Mouse (Mus musculus) limb, embryonic 10.5 days (tissue): ENCODE data around the gene Rhod. TPM values are rescaled to one million over a fixed set of nuclear protein-coding genes. Genes with fewer than 3 reads are reported as not detected.
A peak's percentile ranks its signal among the peaks of the same experiment; 100 is the strongest.

Experiments
- DNase-seq: peaks from one replicate; pipeline ENCODE4 v3.0.0-alpha.2; 2017; ENCODE audit warnings: low spot score
- H3K27ac ChIP-seq: fragments of 300-500 bp; sonication (generic); 2 replicates; pipeline ENCODE4 v1.5.1; 2016; ENCODE audit warnings: mild to moderate bottlenecking
- H3K27me3 ChIP-seq: fragments of 300-500 bp; sonication (generic); 2 replicates; pipeline ENCODE4 v1.6.1; 2016; ENCODE audit warnings: low read depth, mild to moderate bottlenecking; ENCODE audit not compliant: poor library complexity, severe bottlenecking
- H3K36me3 ChIP-seq: fragments of 300-500 bp; sonication (generic); 2 replicates; pipeline ENCODE4 v1.6.1; 2016; ENCODE audit warnings: mild to moderate bottlenecking, moderate library complexity
- H3K4me1 ChIP-seq: fragments of 300-500 bp; sonication (generic); 2 replicates; pipeline ENCODE4 v1.6.1; 2016
- H3K4me3 ChIP-seq: fragments of 300-500 bp; sonication (generic); 2 replicates; pipeline ENCODE4 v1.5.1; 2016; ENCODE audit warnings: mild to moderate bottlenecking, moderate library complexity
- H3K9me3 ChIP-seq: fragments of 300-500 bp; sonication (generic); replicated peaks from 2 replicates; pipeline ENCODE4 v1.6.1; 2016; ENCODE audit warnings: mild to moderate bottlenecking
- WGBS: fragments of 180-500 bp; shearing (Covaris S2); methylation state at CpG from one replicate; pipeline ENCODE4 v1.1.7; 2016; 5-methylcytosine and 5-hydroxymethylcytosine counted together
- polyA plus RNA-seq: library from polyadenylated mRNA; unstranded; fragments of >200 nt; fragmentation: Nextera tagmentation; extraction: Ambion mirVana; gene quantifications from 2 replicates; pipeline ENCODE4 v1.2.1, GENCODE M21; 2016

The Rhod gene
- polyA plus RNA-seq, 1 experiment from 2014 or later: 32.9 TPM

- WGBS: 8% methylated on average over 3 of the region's 3 CpGs
- H3K36me3 ChIP-seq: no peaks in the 10 kb centered on the region
- no peak overlapping the region for H3K27ac ChIP-seq
- no peak overlapping the region for H3K4me3 ChIP-seq
- H3K4me1 ChIP-seq: peaks cover 45% of the 10 kb centered on the region
- H3K9me3 ChIP-seq: no peaks in the 10 kb centered on the region
- DNase-seq: peak; percentile 81
- 0 out of 2 replicates have a peak, but pooled peaks cover 3% of the 10 kb centered on the region for H3K27me3 ChIP-seq
Observed at GRCm38 (mm10) chr19:4442408-4442807, 3.2 kb upstream of the Rhod start.

GRCm38 (mm10) chr19:4441621-4442161 lies 2.5 kb upstream of the Rhod start:
- WGBS: 39% methylated on average over 10 of the region's 10 CpGs
- Histone ChIP-seq H3K27me3 (0 out of 2 replicates have a peak, but pooled peaks cover 3% of the 10 kb centered on the region), H3K36me3 (peaks cover under 1% of the 10 kb centered on the region; the same call in 1 of the 2 replicates), H3K27ac (peak overlapping the region; percentile 53), H3K4me1 (peaks cover 45% of the 10 kb centered on the region), H3K4me3 (no peak overlapping the region), H3K9me3 (no peaks in the 10 kb centered on the region)
- peak; percentile 42 for DNase-seq

DNA sequence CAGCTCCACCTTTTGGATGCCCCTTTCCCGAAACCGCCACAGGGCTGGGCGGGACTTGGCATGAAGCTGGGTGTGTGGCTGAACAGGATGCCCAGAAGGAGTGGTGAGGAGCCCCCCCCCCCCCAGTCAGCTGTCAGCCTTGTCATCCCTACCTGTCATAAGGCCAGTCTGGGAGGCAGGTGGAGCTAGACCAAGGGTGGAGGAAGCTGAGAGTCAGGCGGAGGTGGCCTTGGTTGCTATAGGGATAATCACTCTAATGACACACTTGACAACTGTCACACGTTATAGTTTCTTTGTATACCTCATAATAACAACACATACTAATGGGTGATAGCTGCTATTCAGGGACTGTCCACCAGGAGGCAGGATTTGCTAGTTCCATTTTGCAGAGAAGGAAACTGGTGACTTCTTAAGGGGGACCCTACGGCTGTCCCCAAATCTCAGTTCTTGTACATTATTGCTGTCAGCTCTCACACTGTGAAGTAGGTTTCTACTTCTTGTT lies 1.9 kb upstream of the Rhod start:
- Histone ChIP-seq H3K9me3 (no peaks in the 10 kb centered on the region), H3K27me3 (0 out of 2 replicates have a peak, but pooled peaks cover 3% of the 10 kb centered on the region), H3K4me3 (no peak overlapping the region), H3K27ac (peak overlapping the region; percentile 53), H3K4me1 (peaks cover 45% of the 10 kb centered on the region), H3K36me3 (peaks cover 5% of the 10 kb centered on the region; the same call in 1 of the 2 replicates)
- peak; percentile 63 for DNase-seq
- WGBS: 29% methylated on average over 6 of the region's 6 CpGs

DNA sequence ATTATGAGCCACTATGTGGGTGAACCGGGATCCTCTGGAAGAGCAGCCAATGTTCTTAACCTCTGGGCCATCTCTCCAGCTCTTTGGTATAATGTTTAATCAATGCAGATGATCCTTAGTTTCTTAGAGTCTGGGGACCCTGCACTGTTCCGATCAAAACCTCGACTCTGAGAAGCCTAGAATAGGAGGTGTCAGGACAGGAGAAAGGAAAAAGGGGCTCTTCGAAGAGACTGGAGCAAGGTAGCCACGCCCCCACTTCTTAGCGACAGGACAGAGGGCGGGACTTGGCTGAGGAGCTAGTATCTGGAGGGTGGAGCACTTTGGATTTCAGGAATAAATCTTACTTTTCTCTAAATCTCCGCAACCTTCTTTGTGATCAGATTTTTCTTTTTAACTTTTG lies 990 bp upstream of the Rhod start:
- peak overlapping the region; percentile 69 for H3K4me3 ChIP-seq
- no peak for DNase-seq
- peaks cover 15% of the 10 kb centered on the region for H3K36me3 ChIP-seq
- H3K9me3 ChIP-seq: no peaks in the 10 kb centered on the region
- H3K27me3 ChIP-seq: 0 out of 2 replicates have a peak, but pooled peaks cover 3% of the 10 kb centered on the region
- no peak overlapping the region for H3K27ac ChIP-seq
- WGBS: 12% methylated on average over 8 of the region's 8 CpGs
- H3K4me1 ChIP-seq: peaks cover 45% of the 10 kb centered on the region

- Histone ChIP-seq H3K4me1 (peaks cover 45% of the 10 kb centered on the region), H3K36me3 (peaks cover 17% of the 10 kb centered on the region), H3K4me3 (peak overlapping the region; percentile 69), H3K9me3 (no peaks in the 10 kb centered on the region), H3K27ac (peak overlapping the region; percentile 85), H3K27me3 (0 out of 2 replicates have a peak, but pooled peaks cover 3% of the 10 kb centered on the region)
- peak; percentile 38 for DNase-seq
- WGBS: 7% methylated on average over 8 of the region's 8 CpGs
Observed at GRCm38 (mm10) chr19:4438791-4439160, 456 bp downstream of the Rhod start.

DNA sequence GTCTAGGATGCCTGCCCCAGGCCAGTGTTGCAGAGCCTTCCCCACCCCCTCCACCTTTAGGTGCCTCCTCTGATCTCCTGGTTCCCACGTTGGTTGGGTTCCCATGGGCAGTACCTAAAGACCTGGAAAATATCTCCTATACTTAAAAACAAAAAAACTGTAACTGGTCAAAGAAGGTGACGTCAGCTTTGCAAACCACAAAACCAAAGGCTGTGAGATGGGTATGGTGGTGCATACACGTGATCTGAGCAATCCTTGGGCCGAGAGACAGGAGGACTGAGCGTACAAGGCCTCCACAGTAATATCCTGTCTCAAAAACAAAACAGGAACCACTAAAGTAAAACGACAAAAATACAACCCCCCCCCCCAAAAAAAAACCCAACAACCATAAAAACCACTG lies 1.3 kb downstream of the Rhod start:
- peaks cover 18% of the 10 kb centered on the region for H3K36me3 ChIP-seq
- H3K27me3 ChIP-seq: 0 out of 2 replicates have a peak, but pooled peaks cover 3% of the 10 kb centered on the region
- peaks cover 45% of the 10 kb centered on the region for H3K4me1 ChIP-seq
- WGBS: 77% methylated on average over 6 of the region's 6 CpGs
- no peaks in the 10 kb centered on the region for H3K9me3 ChIP-seq
- DNase-seq: no peak
- no peak overlapping the region for H3K4me3 ChIP-seq
- no peak overlapping the region for H3K27ac ChIP-seq

GRCm38 (mm10) chr19:4436254-4436653 lies 3.0 kb downstream of the Rhod start:
- Histone ChIP-seq H3K27me3 (0 out of 2 replicates have a peak, but pooled peaks cover 3% of the 10 kb centered on the region), H3K36me3 (peaks cover 34% of the 10 kb centered on the region), H3K4me3 (no peak overlapping the region), H3K9me3 (no peaks in the 10 kb centered on the region), H3K4me1 (peaks cover 33% of the 10 kb centered on the region), H3K27ac (no peak overlapping the region)
- WGBS: 91% methylated on average over 3 of the region's 3 CpGs
- DNase-seq: no peak

- 89% methylated on average over 1 of the region's 1 CpGs for WGBS
- no peak for DNase-seq
- Histone ChIP-seq H3K27me3 (no peaks in the 10 kb centered on the region), H3K4me1 (peaks cover 24% of the 10 kb centered on the region), H3K4me3 (no peak overlapping the region), H3K27ac (no peak overlapping the region), H3K9me3 (no peaks in the 10 kb centered on the region), H3K36me3 (peaks cover 44% of the 10 kb centered on the region)
Observed at GRCm38 (mm10) chr19:4434999-4435398, 4.2 kb downstream of the Rhod start.

DNA sequence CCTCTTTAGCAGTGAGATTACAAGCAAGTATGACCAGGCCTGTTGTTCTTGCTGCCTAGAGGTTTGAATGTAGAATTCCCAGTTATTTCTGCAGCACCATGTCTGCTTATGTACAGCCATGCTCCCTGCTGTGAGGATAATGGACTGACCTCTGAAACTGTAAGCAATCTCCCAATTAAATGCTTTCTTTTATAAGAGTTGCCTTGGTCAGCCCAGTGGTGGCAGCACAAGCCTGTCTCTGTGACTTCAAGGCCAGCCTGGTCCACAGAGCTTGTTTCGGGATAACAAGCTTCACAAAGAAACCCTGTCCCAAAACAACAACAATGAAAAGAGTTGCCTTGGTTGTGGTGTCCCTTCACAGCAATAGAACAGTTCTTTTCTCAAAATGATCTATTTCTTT lies 5.5 kb downstream of the Rhod start:
- peaks cover 52% of the 10 kb centered on the region for H3K36me3 ChIP-seq
- 90% methylated on average over 1 of the region's 1 CpGs for WGBS
- peaks cover 11% of the 10 kb centered on the region for H3K4me1 ChIP-seq

GRCm38 (mm10) chr19:4430091-4430620 lies 9.1 kb downstream of the Rhod start:
- H3K4me1 ChIP-seq: no peaks in the 10 kb centered on the region
- no peak for DNase-seq
- peaks cover 58% of the 10 kb centered on the region for H3K36me3 ChIP-seq
- 94% methylated on average over 4 of the region's 4 CpGs for WGBS
- no peak overlapping the region for H3K4me3 ChIP-seq
- no peaks in the 10 kb centered on the region for H3K9me3 ChIP-seq
- H3K27me3 ChIP-seq: no peaks in the 10 kb centered on the region
- no peak overlapping the region for H3K27ac ChIP-seq

More for the DNA sequence above, 5.5 kb downstream of the Rhod start:
- no peaks in the 10 kb centered on the region for H3K27me3 ChIP-seq
- H3K4me3 ChIP-seq: no peak overlapping the region
- no peak for DNase-seq
- no peaks in the 10 kb centered on the region for H3K9me3 ChIP-seq
- no peak overlapping the region for H3K27ac ChIP-seq

GRCm38 (mm10) chr19:4425610-4426366 lies 13.4 kb downstream of the Rhod start:
- DNase-seq: peak; percentile 59
- peaks cover 56% of the 10 kb centered on the region for H3K36me3 ChIP-seq
- H3K4me3 ChIP-seq: no peak overlapping the region
- no peaks in the 10 kb centered on the region for H3K4me1 ChIP-seq
- H3K27me3 ChIP-seq: no peaks in the 10 kb centered on the region
- no peaks in the 10 kb centered on the region for H3K9me3 ChIP-seq
- H3K27ac ChIP-seq: no peak overlapping the region
- WGBS: 78% methylated on average over 19 of the region's 19 CpGs

GRCm38 (mm10) chr19:4423021-4423420 lies 16.2 kb downstream of the Rhod start:
- H3K4me3 ChIP-seq: no peak overlapping the region
- DNase-seq: no peak
- WGBS: 86% methylated on average over 3 of the region's 3 CpGs
- H3K9me3 ChIP-seq: no peaks in the 10 kb centered on the region
- H3K27me3 ChIP-seq: no peaks in the 10 kb centered on the region
- H3K36me3 ChIP-seq: peaks cover 46% of the 10 kb centered on the region
- no peak overlapping the region for H3K27ac ChIP-seq
- H3K4me1 ChIP-seq: no peaks in the 10 kb centered on the region

- no peaks in the 10 kb centered on the region for H3K4me1 ChIP-seq
- H3K9me3 ChIP-seq: no peaks in the 10 kb centered on the region
- DNase-seq: no peak
- H3K36me3 ChIP-seq: peaks cover 42% of the 10 kb centered on the region
- H3K4me3 ChIP-seq: no peak overlapping the region
- 95% methylated on average over 3 of the region's 3 CpGs for WGBS
- no peak overlapping the region for H3K27ac ChIP-seq
- no peaks in the 10 kb centered on the region for H3K27me3 ChIP-seq
Observed at GRCm38 (mm10) chr19:4422581-4422980, 16.7 kb downstream of the Rhod start.
